Mouse (Mus musculus) bone marrow, adult 2 months (tissue): Measurements from ENCODE around the gene Sart3.

Experiments
- CTCF ChIP-seq: fragments of 200-500 bp; IDR thresholded peaks from 2 replicates; pipeline ENCODE4 v1.5.1; 2011; ENCODE audit warnings: low read length, control low read depth; ENCODE audit not compliant: control insufficient read depth, insufficient read depth
- POLR2A ChIP-seq: fragments of 200-500 bp; IDR thresholded peaks from 2 replicates; pipeline ENCODE4 v1.6.1; 2011; ENCODE audit warnings: low read depth, mild to moderate bottlenecking, control low read depth, low read length, borderline replicate concordance; ENCODE audit not compliant: control insufficient read depth

- no peak for TF ChIP-seq CTCF
- TF ChIP-seq POLR2A, result no peak
These were observed 6.4 kb downstream of the Sart3 start for GRCm38 (mm10) chr5:113765641-113766526.
